11 mouse cellular contexts compared by ENCODE assay signal in the genomic region with DNA sequence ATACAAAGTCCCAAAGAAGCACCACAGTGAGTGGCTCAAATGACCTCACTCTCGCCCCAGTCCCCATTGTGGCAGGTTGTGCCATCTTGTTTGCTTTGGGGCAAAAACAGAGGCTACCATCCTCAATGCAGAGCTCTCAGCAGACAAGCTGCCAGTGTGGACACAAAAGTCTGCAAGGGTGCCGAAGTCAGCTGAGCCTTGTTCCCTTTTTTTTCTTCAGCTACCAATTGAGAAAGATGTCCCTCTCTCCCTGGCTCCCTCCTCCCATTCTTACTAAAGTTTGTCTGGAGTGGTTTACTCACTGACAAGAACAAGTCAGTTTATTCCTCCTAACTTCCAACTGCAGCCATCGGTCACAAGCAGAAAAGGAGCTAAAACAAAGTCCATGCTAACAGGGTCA. TPM values are rescaled to one million over a fixed set of nuclear protein-coding genes. Genes with fewer than 3 reads are reported as not detected.
DNase-seq lines count a peak whose midpoint lies in the region; ATAC-seq and TF ChIP-seq lines count a peak whose summit lies in the region.
"Had no signal": no experiment of that assay in that cellular context is flagged by ENCODE, and none has a peak within 500 bp of the region (broad histone marks: within the 10 kb centered on the region; RNA-seq: fewer than 3 reads in every experiment).

No protein-coding gene starts in this region.

- no peaks in the 10 kb centered on the region for H3K27me3 ChIP-seq in midbrain, postnatal 0 days (ENCODE audit: insufficient read depth, low read length)
- no peaks in the 10 kb centered on the region for H3K27me3 ChIP-seq in midbrain, embryonic 10.5 days (ENCODE audit: low read depth, poor library complexity, severe bottlenecking)
- H3K27me3 ChIP-seq in liver, embryonic 16.5 days (ENCODE audit: control insufficient read depth, insufficient read depth, low read depth, low read length): no peaks in the 10 kb centered on the region
- H3K27me3 ChIP-seq in stomach, postnatal 0 days (ENCODE audit: control insufficient read depth, insufficient read depth, low read length): no peaks in the 10 kb centered on the region

- H3K27ac ChIP-seq in gastrocnemius, adult 2 months: peak overlapping the region; percentile 72
- peak overlapping the region; percentile 18; the same call in 1 of the 2 replicates for H3K27ac ChIP-seq in midbrain, postnatal 0 days (ENCODE audit: low read depth, low read length)
- H3K27ac ChIP-seq in midbrain, embryonic 10.5 days (replicated peaks): no peak overlapping the region
- peak overlapping the region; percentile 29 for H3K27ac ChIP-seq in liver, embryonic 16.5 days (ENCODE audit: low read length)
- 0 out of 2 replicates have a peak overlapping the region, but pooled peaks have one; percentile 8 for H3K27ac ChIP-seq in stomach, postnatal 0 days (replicated peaks)

- no peaks in the 10 kb centered on the region for H3K9me3 ChIP-seq in midbrain, postnatal 0 days (ENCODE audit: low read length)
- no peaks in the 10 kb centered on the region for H3K9me3 ChIP-seq in midbrain, embryonic 10.5 days (replicated peaks)
- H3K9me3 ChIP-seq in liver, embryonic 16.5 days (replicated peaks; ENCODE audit: control insufficient read depth, low read length): no peaks in the 10 kb centered on the region
- no peaks in the 10 kb centered on the region for H3K9me3 ChIP-seq in stomach, postnatal 0 days (ENCODE audit: control insufficient read depth, low read length)

- H3K4me1 ChIP-seq in midbrain, postnatal 0 days (ENCODE audit: insufficient read depth, low read length): no peaks in the 10 kb centered on the region
- peaks cover 4% of the 10 kb centered on the region; the same call in 1 of the 2 replicates for H3K4me1 ChIP-seq in midbrain, embryonic 10.5 days
- peaks cover 23% of the 10 kb centered on the region for H3K4me1 ChIP-seq in liver, embryonic 16.5 days (ENCODE audit: control insufficient read depth, low read depth, low read length)
- H3K4me1 ChIP-seq in stomach, postnatal 0 days (replicated peaks; ENCODE audit: control insufficient read depth, insufficient read depth): no peaks in the 10 kb centered on the region

- no peak for DNase-seq in gastrocnemius, adult 2 months
- DNase-seq in gastrocnemius, postnatal 4 days (ENCODE audit: low spot score in 2 of 2): no peak
- DNase-seq in midbrain, postnatal 0 days (ENCODE audit: low spot score): no peak
- DNase-seq in midbrain, embryonic 10.5 days (ENCODE audit: low spot score): no peak
- no peak for DNase-seq in stomach, postnatal 0 days (ENCODE audit: low spot score)
- no peak for DNase-seq in thymus, postnatal 25 days
- DNase-seq: kidney, postnatal 36 days; right cerebral cortex, adult 18-20 months had no signal

- no peak overlapping the region for H3K4me2 ChIP-seq in midbrain, postnatal 0 days (ENCODE audit: low read depth, low read length, poor library complexity, severe bottlenecking)
- no peak overlapping the region for H3K4me2 ChIP-seq in liver, embryonic 16.5 days (ENCODE audit: low read depth, low read length)
- no peak overlapping the region for H3K4me2 ChIP-seq in stomach, postnatal 0 days (replicated peaks; ENCODE audit: low read depth)
- H3K4me2 ChIP-seq: midbrain, embryonic 11.5 days had no signal

- TF ChIP-seq EP300 in stomach, postnatal 0 days (optimal IDR thresholded peaks at IDR 0.05): no peak

- intact Hi-C loops in gastrocnemius, adult 2 months (cut with DNase I): no loop called here

- no peak for TF ChIP-seq CTCF in gastrocnemius, adult 2 months (IDR thresholded peaks at IDR 0.05)
- no peak for TF ChIP-seq CTCF in midbrain, postnatal 0 days (IDR thresholded peaks at IDR 0.05)
- TF ChIP-seq CTCF in stomach, postnatal 0 days (IDR thresholded peaks at IDR 0.05; ENCODE audit: low read depth): no peak

- 82% methylated on average over 3 of the region's 3 CpGs for WGBS in midbrain, postnatal 0 days
- 87% methylated on average over 3 of the region's 3 CpGs for WGBS in midbrain, embryonic 10.5 days
- WGBS in liver, embryonic 16.5 days (ENCODE audit: insufficient replicate concordance): 39% methylated on average over 3 of the region's 3 CpGs
- WGBS in stomach, postnatal 0 days: 58% methylated on average over 3 of the region's 3 CpGs

- H3K9ac ChIP-seq in midbrain, postnatal 0 days (replicated peaks; ENCODE audit: low read length, poor library complexity, severe bottlenecking): no peak overlapping the region
- H3K9ac ChIP-seq in liver, embryonic 16.5 days (ENCODE audit: low read depth, low read length): no peak overlapping the region
- H3K9ac ChIP-seq in stomach, postnatal 0 days (ENCODE audit: low read length): no peak overlapping the region

- peak overlapping the region; percentile 47 for H3K4me3 ChIP-seq in gastrocnemius, adult 2 months
- H3K4me3 ChIP-seq in midbrain, postnatal 0 days (ENCODE audit: low read depth, low read length): no peak overlapping the region
- H3K4me3 ChIP-seq in midbrain, embryonic 10.5 days: no peak overlapping the region
- H3K4me3 ChIP-seq in liver, embryonic 16.5 days (ENCODE audit: low read depth, low read length): no peak overlapping the region
- no peak overlapping the region for H3K4me3 ChIP-seq in stomach, postnatal 0 days (ENCODE audit: low read depth, low read length)

- ATAC-seq in midbrain, postnatal 0 days (ENCODE audit: low FRiP score): no peak
- ATAC-seq in liver, embryonic 16.5 days (ENCODE audit: low read depth): 0 out of 2 replicates have a peak, but pooled peaks have one; percentile 24
- no peak for ATAC-seq in stomach, postnatal 0 days (ENCODE audit: low FRiP score, low TSS enrichment)
- no peak for ATAC-seq in frontal cortex, adult (ENCODE audit: low TSS enrichment)

- H3K36me3 ChIP-seq in midbrain, postnatal 0 days (ENCODE audit: insufficient read depth, low read length): no peaks in the 10 kb centered on the region
- H3K36me3 ChIP-seq in midbrain, embryonic 10.5 days: no peaks in the 10 kb centered on the region
- H3K36me3 ChIP-seq in liver, embryonic 16.5 days (ENCODE audit: control insufficient read depth, insufficient read depth): no peaks in the 10 kb centered on the region
- no peaks in the 10 kb centered on the region for H3K36me3 ChIP-seq in stomach, postnatal 0 days (ENCODE audit: control insufficient read depth, insufficient read depth, low read length)

RNA-seq across cellular contexts. Expression of a gene that starts 19.7 kb away (rescaled TPM):
- total RNA-seq in gastrocnemius, adult 2 months (2021): 10 to 100 TPM; 35.3 to 37.0 TPM
- total RNA-seq in gastrocnemius, postnatal 4 days (2021): 10 to 100 TPM; 63.1 to 64.5 TPM
- total RNA-seq in midbrain, postnatal 0 days (2014; rRNA removed): 35.3 and 41.4 TPM in 2 replicates
- polyA plus RNA-seq in midbrain, postnatal 0 days (2015; fragmentation: Nextera tagmentation; extraction: Ambion mirVana): 88.5 and 96.8 TPM in 2 replicates
- 88.6 and 104 TPM in 2 replicates for polyA plus RNA-seq in midbrain, embryonic 10.5 days (2016; fragmentation: Nextera tagmentation; extraction: Ambion mirVana)
- 27.7 and 29.6 TPM in 2 replicates for polyA plus RNA-seq in liver, embryonic 16.5 days (2015; fragmentation: Nextera tagmentation; extraction: Ambion mirVana)
- 34.9 and 35.0 TPM in 2 replicates for polyA plus RNA-seq in stomach, postnatal 0 days (2015; fragmentation: Nextera tagmentation; extraction: Ambion mirVana)

RNA-seq across cellular contexts. Expression of a gene that starts 38.6 kb away (rescaled TPM):
- 10 to 100 TPM in 1 of 2 experiments, 1 to 10 TPM in 1; 9.3 to 10.1 TPM for total RNA-seq in gastrocnemius, adult 2 months (2021)
- total RNA-seq in gastrocnemius, postnatal 4 days (2021): 10 to 100 TPM; 19.1 to 22.9 TPM
- total RNA-seq in midbrain, postnatal 0 days (2014; rRNA removed): 29.5 and 34.0 TPM in 2 replicates
- polyA plus RNA-seq in midbrain, postnatal 0 days (2015; fragmentation: Nextera tagmentation; extraction: Ambion mirVana): 38.2 and 38.6 TPM in 2 replicates
- polyA plus RNA-seq in midbrain, embryonic 10.5 days (2016; fragmentation: Nextera tagmentation; extraction: Ambion mirVana): 63.9 and 69.3 TPM in 2 replicates
- 32.9 and 36.0 TPM in 2 replicates for polyA plus RNA-seq in liver, embryonic 16.5 days (2015; fragmentation: Nextera tagmentation; extraction: Ambion mirVana)
- 21.8 and 22.0 TPM in 2 replicates for polyA plus RNA-seq in stomach, postnatal 0 days (2015; fragmentation: Nextera tagmentation; extraction: Ambion mirVana)
